Mouse (Mus musculus) lung, embryonic 16.5 days (tissue): Measurements from ENCODE around the gene 1600014C10Rik. TPM values are rescaled to one million over a fixed set of nuclear protein-coding genes. Genes with fewer than 3 reads are reported as not detected.

Experiments used
- ATAC-seq: fragments of 200-750 bp; cut with Nextera tagmentation; 2 replicates; pipeline ENCODE4 v1.8.0; 2017; ENCODE audit warnings: low read depth, mild to moderate bottlenecking, moderate library complexity
- H3K27ac ChIP-seq: fragments of 300-500 bp; sonication (generic); 2 replicates; pipeline ENCODE4 v1.5.1; 2014; ENCODE audit warnings: mild to moderate bottlenecking, control low read depth, low read length
- H3K27me3 ChIP-seq: fragments of 300-500 bp; sonication (generic); 2 replicates; pipeline ENCODE4 v1.6.1; 2014; ENCODE audit warnings: low read depth, low read length, mixed read lengths; ENCODE audit not compliant: control insufficient read depth, insufficient read depth
- H3K36me3 ChIP-seq: fragments of 300-500 bp; sonication (generic); 2 replicates; pipeline ENCODE4 v1.6.1; 2014; ENCODE audit warnings: low read length; ENCODE audit not compliant: control insufficient read depth, insufficient read depth
- H3K4me1 ChIP-seq: fragments of 300-500 bp; sonication (generic); replicated peaks from 2 replicates; pipeline ENCODE4 v1.6.1; 2014; ENCODE audit warnings: low read length, mixed read lengths; ENCODE audit not compliant: control insufficient read depth, insufficient read depth
- H3K4me2 ChIP-seq: fragments of 300-500 bp; sonication (generic); 2 replicates; pipeline ENCODE4 v1.6.1; 2014; ENCODE audit warnings: low read depth, low read length, control low read depth
- H3K4me3 ChIP-seq: fragments of 300-500 bp; sonication (generic); 2 replicates; pipeline ENCODE4 v1.5.1; 2014; ENCODE audit warnings: mild to moderate bottlenecking, low read length, control low read depth
- H3K9ac ChIP-seq: fragments of 300-500 bp; sonication (generic); 2 replicates; pipeline ENCODE4 v1.6.1; 2014; ENCODE audit warnings: low read length, control low read depth
- H3K9me3 ChIP-seq: fragments of 300-500 bp; sonication (generic); 2 replicates; pipeline ENCODE4 v1.6.1; 2016; ENCODE audit warnings: low read length; ENCODE audit not compliant: control insufficient read depth
- WGBS: fragments of 180-500 bp; shearing (Covaris S2); extraction: QIAGEN DNeasy Blood & Tissue Kit; methylation state at CpG from one replicate; pipeline ENCODE4 v1.1.7; 2014; 5-methylcytosine and 5-hydroxymethylcytosine counted together
- polyA plus RNA-seq: library from polyadenylated mRNA; unstranded; fragments of >200 nt; fragmentation: Nextera tagmentation; extraction: Ambion mirVana; gene quantifications from 2 replicates; pipeline ENCODE4 v1.2.1, GENCODE M21; 2015

The 1600014C10Rik gene
- polyA plus RNA-seq, 1 experiment from 2014 or later: 18.7 TPM

DNA sequence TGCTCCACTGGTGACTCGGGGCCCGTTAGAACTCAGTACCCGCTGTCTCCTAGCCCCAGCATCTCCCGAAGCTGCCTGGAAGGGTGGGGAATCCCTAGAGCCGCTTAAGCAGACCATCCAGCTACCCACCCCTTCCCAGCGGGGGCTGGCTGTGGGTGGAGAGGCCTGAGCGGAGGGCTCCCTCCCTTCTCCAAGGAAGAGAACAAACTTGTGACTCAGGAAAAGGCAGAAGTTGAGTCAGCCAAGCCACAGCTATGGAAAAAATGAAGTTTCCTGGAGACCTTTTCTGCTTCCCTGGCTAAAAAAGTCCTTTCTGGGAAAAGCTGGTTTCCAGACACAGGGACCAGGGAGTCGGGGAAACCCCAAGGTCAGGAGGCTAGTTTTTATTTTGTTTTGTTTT is 47.3 kb downstream of the 1600014C10Rik start:
- Histone ChIP-seq H3K4me1 (peaks cover 8% of the 10 kb centered on the region), H3K9ac (no peak overlapping the region), H3K27ac (no peak overlapping the region), H3K4me3 (no peak overlapping the region), H3K36me3 (no peaks in the 10 kb centered on the region), H3K4me2 (no peak overlapping the region), H3K9me3 (no peaks in the 10 kb centered on the region), H3K27me3 (peaks cover 3% of the 10 kb centered on the region; the same call in 1 of the 2 replicates)
- WGBS: 17% methylated on average over 8 of the region's 8 CpGs
- ATAC-seq: no peak

- WGBS: 40% methylated on average over 11 of the region's 11 CpGs
- no peak for ATAC-seq
Observed at GRCm38 (mm10) chr7:38236400-38237105, 53.5 kb downstream of the 1600014C10Rik start.

DNA sequence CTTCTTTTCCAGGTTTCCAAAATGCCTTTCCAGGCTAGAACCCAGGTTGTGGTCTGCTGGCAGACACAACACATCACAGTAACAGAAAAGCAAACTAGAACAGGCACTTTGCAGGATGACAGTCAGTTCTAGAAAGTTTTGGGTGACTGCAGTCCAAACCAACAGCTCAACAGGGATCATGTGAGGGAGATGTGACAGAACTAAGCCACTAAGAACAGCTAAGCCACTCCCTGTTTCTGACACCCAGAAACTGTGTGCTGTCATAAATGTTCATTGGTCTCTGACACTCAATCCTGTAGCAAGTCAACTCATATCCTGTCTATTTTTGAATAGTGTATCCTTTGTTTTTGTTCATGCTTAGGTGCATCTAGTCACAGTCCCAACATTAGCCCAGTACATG is 54.1 kb downstream of the 1600014C10Rik start:
- Histone ChIP-seq H3K4me1 (no peaks in the 10 kb centered on the region), H3K36me3 (no peaks in the 10 kb centered on the region), H3K9me3 (no peaks in the 10 kb centered on the region), H3K27me3 (no peaks in the 10 kb centered on the region), H3K9ac (no peak overlapping the region), H3K4me2 (no peak overlapping the region), H3K4me3 (no peak overlapping the region), H3K27ac (no peak overlapping the region)
- no peak for ATAC-seq

More at GRCm38 (mm10) chr7:38236400-38237105, 53.5 kb downstream of the 1600014C10Rik start:
- H3K4me1 ChIP-seq: no peaks in the 10 kb centered on the region
- H3K27me3 ChIP-seq: no peaks in the 10 kb centered on the region
- no peaks in the 10 kb centered on the region for H3K36me3 ChIP-seq
- no peak overlapping the region for H3K27ac ChIP-seq
- no peak overlapping the region for H3K4me3 ChIP-seq
- no peaks in the 10 kb centered on the region for H3K9me3 ChIP-seq
- H3K4me2 ChIP-seq: no peak overlapping the region
- no peak overlapping the region for H3K9ac ChIP-seq

- no peaks in the 10 kb centered on the region for H3K36me3 ChIP-seq
- WGBS: 79% methylated on average over 4 of the region's 4 CpGs
- no peak for ATAC-seq
Observed at GRCm38 (mm10) chr7:38242417-38242816, 59.4 kb downstream of the 1600014C10Rik start.

More at GRCm38 (mm10) chr7:38242417-38242816, 59.4 kb downstream of the 1600014C10Rik start:
- Histone ChIP-seq H3K4me1 (no peaks in the 10 kb centered on the region), H3K27ac (no peak overlapping the region), H3K9me3 (no peaks in the 10 kb centered on the region), H3K4me3 (no peak overlapping the region), H3K27me3 (no peaks in the 10 kb centered on the region), H3K4me2 (no peak overlapping the region), H3K9ac (no peak overlapping the region)

Other genes with a start within 250 kb of the 1600014C10Rik start
- 41.1 and 46.1 TPM in 2 replicates for gene Uri1, start 159.7 kb upstream of the 1600014C10Rik start, polyA plus RNA-seq
- gene Ccne1, start 75.7 kb upstream of the 1600014C10Rik start, polyA plus RNA-seq: 40.6 and 48.5 TPM in 2 replicates
- gene Plekhf1, start 44.8 kb downstream of the 1600014C10Rik start, polyA plus RNA-seq: 5.6 and 6.6 TPM in 2 replicates
- 55.4 and 59.7 TPM in 2 replicates for gene Pop4, start 88.2 kb downstream of the 1600014C10Rik start, polyA plus RNA-seq